Mouse (Mus musculus) mouse trophoblast stem cell (cell line): ENCODE measurements at regions not wholly inside any gene's neighbourhood (a gene's known extent, or its start where the extent isn't known, plus 50 kb on each side); places are given as distances from the start of the nearest gene placed in this dataset.

ENCODE experiments used
- in situ Hi-C, 2 experiments: fragments of 300-500 bp; cut with MseI, MboI; formaldehyde crosslinking; loops; 2 replicates in 1 of 2; 3 replicates in 1 of 2; pipeline ENCODE4 v1.15.1; 2025

DNA sequence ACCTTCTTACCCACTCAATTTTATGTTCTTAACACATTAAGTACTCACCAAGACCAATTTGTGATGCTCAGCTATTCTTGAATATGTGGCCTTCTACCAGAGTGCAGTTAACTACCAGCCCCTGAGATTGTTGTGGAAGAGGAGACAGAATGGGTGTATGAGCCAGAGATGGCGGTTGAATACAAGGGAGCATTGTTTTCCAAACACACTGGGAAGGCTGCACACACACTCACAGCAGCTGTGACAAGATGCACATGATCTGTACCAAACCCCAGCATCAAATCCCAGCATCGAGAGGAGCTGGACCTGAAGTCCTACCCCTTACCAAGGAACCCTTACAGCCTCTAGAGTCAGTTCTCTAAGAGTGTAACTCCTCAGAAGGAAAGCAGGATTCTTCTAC, 91.4 kb upstream of the Wscd1 start:
- in situ Hi-C loops, result no loop called here

GRCm38 (mm10) chr11:71670111-71671050, 79.3 kb upstream of the Wscd1 start:
- in situ Hi-C loops, result no loop called here

GRCm38 (mm10) chr11:71672171-71673050, 77.3 kb upstream of the Wscd1 start:
- in situ Hi-C loops, result no loop called here

GRCm38 (mm10) chr11:71674319-71674718, 75.4 kb upstream of the Wscd1 start:
- in situ Hi-C loops, result no loop called here

- in situ Hi-C loops, result no loop called here
Observed at GRCm38 (mm10) chr11:71675714-71676313, 73.9 kb upstream of the Wscd1 start.

DNA sequence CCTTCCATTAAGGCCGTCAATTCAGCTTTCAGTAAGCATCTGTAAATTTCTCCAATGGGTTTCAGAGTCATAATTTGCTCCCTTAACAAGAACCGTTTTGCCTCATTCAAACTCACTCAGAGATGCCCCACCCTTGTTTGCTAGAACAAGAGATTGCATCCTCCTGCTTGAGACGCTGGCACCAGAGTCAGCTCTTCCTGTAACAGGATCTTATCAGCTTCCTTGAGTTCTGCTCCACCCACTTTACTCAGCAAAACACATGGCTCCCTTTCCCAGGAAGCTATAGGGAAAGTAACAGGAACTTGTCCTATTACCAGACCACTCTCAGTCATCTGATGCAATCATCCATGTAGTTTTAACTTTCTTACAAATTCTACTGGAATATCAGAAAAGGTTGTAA, 52.7 kb upstream of the Wscd1 start:
- in situ Hi-C loops, result no loop called here

DNA sequence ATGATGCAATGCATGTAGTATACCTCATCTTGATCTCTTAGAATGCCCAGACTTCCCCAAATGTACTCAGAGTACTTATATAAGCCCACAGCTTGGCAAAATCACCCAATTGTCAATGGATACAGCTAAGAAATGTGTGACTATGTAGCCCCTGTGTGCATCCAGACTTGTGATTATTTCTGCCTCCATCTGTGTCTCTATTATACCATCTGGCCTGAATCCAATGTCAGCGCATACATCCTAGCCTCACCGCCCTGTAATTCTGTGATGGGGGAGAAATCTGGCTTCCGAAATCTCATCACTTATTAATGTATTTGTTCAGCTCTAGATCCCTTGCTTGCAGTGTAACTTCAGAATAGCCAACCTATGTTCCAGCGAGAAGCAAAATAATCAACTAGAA, 50.9 kb upstream of the Wscd1 start:
- in situ Hi-C loops, result no loop called here
